Mouse (Mus musculus): ENCODE results near the gene Dap3.
"Not testable (repeated sequence)": the region's sequence is repeated elsewhere in the genome, so short reads cannot be mapped to it uniquely, and the experiment has no call there.

Dap3 gene

DNA sequence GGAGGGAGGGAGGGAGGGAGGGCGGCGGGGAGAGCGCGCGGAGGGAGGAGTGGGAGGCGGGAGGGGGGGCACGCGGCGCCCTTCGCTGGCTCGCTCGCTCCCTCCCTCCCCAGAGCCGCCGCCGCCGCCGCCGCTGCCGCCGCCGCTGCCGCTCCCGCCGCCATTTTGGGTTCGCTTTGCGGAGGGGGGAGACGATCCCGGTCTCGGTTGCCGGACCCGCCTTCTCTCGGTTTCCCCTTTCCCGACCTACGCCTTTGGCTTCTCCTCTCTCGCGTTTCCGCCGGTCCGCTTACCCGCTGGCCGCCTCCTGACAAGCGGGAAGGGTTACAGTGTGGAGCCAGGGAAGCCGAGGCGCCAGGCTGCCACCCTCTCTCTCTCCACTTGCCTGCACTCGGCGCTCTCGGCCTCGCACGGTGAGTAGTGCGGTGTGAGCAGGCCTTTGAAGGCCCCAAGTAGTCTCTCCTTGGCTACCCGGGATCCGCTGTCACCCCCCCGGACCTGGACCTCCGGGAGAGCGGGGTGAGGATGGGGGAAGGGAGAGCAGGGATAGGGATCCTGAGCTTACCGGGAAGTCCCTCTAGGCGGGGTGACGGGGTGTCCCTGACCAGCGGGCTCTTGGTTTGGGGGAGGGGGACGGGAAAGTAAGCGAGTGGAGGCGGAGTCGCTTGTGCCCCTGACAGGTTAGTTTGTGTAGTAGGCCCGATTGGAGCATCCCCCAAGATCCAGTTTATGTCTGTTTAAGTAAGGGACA, at the start of gene Dap3, which contains the start of gene Ash1l:
Gene Dap3, minus strand, starts transcription at position 606 of the 751 bp plus-strand sequence.
Gene Ash1l, plus strand, starts transcription at position 47 of the 751 bp plus-strand sequence.
- peak; percentile 67 for DNase-seq (ENCODE audit: low read depth)

DNA sequence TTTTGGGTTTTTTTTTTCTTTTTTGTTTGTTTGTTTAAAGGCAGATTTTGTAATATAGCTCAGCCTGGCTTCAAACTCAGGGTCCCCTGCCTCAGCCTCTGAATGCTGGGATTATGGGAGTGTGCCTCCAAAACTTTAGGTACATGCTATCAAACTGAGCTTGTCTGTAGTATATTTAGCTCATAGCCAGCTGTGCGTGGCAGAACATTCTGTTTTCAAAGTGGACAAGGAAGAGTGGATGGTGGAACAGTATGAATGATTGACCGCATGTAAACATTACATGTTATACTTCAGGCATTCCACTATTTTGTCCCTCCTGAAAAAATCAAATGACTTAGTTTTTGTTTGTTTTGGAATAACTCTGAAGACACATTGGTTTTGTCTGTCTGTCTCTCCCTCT, 41.8 kb upstream of the Dap3 start:
- DNase-seq (ENCODE audit: low read depth), result no peak

DNA sequence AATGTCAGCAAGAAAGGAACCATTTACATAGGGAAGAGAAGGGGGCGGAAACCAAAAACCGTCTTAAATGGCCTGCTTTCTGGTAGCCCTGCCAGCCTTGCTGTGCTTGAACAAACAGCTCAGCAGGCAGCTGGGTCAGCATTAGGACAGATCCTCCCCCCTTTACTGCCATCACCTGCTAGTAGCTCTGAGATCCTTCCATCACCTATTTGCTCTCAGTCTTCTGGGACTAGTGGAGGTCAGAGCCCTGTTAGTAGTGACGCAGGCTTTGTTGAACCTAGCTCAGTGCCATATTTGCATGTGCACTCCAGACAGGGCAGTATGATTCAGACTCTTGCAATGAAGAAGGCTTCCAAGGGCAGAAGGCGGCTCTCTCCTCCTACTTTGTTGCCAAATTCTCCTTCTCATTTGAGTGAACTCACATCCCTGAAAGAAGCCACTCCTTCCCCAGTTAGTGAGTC, 33.0 kb upstream of the Dap3 start:
- no peak for DNase-seq (ENCODE audit: low read depth)

DNA sequence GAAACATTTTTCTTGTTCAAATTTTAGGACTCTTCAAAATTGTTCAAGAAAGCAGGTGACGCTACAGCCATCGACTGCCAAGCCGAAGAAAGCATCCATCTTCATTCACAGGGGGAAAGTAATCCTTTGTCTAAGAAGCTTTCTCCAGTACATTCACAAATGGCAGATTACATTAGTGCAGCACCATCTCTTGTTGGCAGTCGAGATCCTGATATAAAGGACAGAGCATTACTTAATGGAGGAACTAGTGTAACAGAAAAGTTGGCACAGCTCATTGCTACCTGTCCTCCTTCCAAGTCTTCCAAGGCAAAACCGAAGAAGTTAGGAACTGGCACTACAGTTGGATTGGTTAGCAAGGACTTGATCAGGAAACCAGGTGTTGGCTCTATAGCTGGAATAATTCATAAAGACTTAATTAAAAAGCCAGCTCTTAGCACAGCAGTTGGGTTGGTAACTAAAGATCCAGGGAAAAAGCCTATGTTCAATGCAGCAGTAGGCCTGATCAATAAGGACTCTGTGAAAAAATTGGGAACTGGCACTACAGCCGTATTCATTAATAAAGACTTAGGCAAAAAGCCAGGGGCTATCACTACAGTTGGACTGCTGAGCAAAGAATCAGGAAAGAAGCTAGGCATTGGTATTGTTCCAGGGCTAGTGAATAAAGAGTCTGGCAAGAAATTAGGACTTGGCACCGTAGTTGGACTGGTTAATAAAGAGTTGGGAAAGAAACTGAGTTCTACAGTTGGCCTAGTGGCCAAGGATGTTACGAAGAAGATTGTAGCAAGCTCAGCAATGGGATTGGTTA, 30.4 kb upstream of the Dap3 start:
- no peak for DNase-seq (ENCODE audit: low read depth)

DNA sequence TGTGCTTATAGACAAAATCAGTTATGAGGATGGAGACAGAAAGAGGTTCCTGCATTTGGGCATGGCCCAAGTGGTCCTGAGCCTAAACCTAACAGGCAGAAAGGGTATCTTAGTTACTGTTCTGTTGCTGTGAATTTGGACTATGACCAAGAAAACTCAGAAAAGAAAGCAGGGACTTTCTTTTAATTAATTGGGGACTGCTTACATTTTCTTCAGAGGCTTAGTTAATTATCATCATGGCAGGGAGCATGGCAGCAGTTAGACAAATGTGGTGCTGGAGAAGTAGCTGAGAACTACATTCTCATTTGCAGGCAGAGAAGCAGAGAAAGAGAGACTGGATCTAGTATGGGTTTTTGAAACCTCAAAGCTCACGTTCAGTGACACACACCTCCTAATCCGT, 24.0 kb upstream of the Dap3 start:
- no peak for DNase-seq (ENCODE audit: low read depth)

DNA sequence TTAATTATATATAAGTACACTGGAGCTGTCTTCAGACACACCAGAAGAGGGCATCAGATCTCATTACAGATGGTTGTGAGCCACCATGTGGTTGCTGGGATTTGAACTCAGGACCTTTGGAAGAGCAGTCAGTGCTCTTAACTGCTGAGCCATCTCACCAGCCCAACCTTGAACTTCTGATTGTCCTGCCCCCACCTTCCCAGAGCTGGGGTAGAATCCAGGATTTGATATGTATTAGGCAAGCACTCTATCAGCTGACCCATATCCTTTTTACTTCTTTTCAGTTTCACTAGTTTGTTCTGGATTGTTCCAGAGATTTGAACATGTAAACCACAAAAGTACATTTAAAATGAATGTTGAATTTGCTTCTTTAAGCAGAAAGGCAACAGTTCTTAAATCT, 12.2 kb upstream of the Dap3 start:
- DNase-seq (ENCODE audit: low read depth), result not testable (repeated sequence)

DNA sequence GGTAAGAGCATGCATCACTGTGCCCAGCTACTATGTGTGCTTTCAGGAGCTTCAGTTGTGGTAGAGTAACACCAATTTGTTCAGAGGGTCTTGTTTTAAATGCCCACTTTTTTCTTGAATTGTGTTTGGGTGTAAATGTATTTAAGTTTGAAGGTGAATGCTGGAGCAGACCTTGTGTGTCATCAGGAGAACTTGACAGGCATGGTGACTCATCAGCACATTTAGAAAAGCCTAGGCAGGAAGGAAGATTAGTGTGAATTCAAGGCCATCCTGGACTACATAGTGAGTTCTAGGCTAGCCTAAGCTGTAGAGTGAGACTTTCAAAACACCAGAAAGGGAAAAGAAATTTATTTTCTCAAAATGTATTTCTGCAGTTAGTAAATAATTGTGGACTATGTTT, 2.8 kb upstream of the Dap3 start:
- DNase-seq (ENCODE audit: low read depth), result no peak

DNA sequence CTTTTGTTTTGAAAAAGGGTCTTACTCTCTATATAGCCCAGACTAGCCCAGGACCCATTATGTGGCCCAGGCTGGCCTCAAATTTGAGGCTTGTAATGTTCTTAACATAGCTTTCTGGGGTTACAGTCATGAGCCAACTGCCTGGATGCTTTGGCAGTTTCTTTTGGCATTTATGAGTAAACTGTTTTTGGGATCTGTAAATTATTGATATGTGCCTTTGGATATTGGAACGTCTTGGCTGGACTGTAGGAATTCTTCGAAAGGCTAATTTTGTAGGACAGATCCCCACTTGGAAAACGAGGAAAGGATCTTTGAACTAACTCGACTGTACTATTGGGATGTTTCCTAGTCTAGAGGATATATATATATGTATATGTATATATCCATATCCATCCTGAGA, 2.3 kb upstream of the Dap3 start:
- no peak for DNase-seq (ENCODE audit: low read depth)

DNA sequence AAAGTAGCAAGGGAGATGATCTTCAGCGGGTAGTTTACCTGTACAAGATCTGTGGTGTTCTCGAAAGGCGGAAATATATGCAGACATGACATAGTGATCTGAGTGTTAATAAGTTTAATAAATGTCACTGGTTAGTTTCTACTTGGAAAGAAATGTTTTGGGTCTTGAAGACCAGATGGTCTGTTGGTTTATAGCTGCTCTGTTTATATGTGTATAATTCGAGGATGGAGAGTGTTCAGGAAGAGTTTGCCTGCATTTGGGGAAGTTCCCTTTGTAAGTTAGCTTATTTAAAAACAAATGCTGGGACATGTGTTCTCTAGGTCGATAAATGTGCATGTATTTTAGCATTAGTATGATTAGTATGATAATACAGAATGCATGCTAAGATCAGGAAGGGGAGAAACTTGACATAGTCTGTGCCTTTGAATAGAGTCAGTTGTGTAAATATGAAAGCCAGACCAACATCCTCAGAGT, 383 bp upstream of the Dap3 start:
- no peak for DNase-seq (ENCODE audit: low read depth)

DNA sequence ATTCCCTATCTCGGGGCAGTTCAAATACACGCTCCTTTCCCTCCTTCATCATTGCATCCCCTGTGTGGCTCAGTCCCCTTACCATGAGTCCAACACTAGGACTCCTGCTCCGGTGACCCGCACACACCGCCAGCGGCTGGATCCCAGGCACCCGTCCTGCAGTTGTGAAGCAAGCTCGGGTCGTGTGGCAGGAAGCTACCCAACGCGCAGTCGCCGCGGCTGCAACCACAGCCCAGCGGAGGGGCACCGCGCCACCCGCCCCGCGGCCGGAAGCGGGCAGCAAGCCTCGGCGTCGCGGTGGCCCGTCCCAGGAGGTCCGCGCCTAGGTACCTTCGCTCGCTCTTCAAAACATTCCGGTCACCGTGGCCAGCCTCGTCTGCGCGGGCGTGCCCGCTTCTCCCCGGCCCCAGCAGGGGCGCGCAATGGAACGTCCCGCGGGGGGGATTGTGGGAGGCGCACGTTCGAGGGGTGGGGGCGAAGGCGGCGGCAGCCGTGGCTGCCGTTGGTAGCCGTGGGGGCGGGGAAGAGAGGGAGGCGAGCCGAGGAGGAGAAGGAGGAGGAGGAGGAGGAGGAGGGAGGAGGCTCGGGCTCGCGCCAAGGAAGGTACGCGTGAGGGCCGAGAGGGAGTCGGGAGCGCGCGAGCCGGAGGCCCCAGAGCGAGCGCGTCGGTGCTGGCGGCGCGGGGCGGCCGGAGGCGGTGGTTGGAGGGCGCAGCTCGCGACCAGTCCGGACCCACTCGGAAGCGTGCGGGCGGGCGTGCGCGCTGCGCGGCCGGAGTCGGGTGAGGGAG, 1.0 kb downstream of the Dap3 start:
- peak; percentile 62 for DNase-seq (ENCODE audit: low read depth)

DNA sequence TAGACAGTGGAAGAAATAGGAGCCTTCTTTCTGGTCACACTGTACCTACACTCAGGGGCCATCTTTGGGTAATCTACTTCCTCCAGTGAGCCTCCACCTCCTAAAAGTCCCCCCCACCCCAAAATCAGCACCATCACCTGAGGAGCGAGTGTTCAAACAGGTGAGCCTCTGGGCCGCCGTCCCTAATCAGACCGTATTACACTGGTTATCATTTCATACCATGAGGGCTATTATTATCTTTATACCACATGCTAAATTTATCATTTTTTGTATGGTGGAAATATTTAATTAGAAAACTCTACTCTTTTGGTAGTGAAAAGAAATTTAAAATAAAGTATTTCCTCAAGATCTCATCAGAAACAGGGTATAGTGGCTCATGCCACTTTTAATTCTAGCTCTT, 6.9 kb downstream of the Dap3 start:
- no peak for DNase-seq (ENCODE audit: low read depth)

DNA sequence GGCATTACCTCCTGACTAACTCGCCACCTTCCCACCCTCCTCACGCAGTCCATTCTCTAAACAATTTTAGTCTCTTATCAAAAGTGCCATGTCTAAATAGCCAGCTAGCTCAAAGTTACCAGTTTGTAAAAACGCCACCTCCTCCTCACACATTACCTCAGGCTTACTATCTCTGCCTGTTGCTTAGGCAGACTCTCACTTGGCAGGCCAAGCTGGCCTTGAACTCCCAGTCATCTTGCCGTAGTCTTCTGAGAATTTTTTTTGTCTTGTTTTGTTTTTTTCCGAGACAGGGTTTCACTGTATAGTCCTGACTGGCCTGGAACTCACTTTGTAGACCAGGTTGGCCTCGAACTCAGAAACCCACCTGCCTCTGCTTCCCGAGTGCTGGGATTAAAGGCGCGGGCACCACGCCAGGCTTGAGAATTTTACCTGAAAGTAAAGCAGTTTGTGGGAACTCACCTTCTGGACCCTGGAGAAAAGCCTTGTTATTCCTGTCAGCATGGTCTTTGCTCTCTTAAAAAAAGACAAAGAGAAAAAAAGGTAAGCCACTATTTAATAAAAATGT, 8.6 kb downstream of the Dap3 start:
- DNase-seq (ENCODE audit: low read depth), result no peak

DNA sequence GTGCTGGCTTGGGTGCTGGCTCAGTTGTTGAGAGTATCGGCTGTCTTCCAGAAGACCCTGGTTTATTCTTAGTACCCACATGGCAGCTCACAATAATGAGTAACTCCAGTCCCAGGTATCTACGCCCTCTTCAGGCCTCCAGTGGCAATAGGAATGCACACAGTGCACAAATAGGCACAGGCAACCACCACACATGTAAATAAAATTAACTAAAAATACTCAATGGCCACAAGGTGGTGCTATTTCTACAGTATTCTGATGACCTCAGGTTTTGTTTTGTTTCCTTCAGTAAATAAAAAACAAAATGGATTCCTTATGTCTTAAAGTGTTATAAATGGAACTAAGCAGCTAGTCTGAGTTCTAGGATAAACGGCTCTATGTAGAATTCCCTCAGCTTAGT, 11.2 kb downstream of the Dap3 start:
- peak; percentile 44 for DNase-seq (ENCODE audit: low read depth)

DNA sequence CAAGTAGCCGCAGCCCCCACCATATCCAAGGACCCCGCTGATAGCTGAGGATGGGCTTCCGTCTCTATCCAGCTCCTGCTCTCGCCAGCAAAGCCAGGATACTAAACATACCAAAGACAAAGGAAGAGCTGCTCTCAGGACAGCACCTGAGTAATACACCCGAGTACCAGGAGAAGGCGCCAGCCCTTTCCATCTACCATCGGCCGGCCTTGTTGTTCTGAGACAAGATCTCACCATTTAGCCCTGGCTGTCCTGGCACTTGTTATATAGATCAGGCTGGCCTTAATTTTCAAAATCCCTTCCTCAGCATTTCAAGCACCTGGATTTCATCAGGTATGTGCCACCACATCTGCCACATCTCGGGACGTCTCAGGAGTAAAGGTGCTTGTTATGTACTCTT, 11.9 kb downstream of the Dap3 start:
- DNase-seq (ENCODE audit: low read depth), result no peak

DNA sequence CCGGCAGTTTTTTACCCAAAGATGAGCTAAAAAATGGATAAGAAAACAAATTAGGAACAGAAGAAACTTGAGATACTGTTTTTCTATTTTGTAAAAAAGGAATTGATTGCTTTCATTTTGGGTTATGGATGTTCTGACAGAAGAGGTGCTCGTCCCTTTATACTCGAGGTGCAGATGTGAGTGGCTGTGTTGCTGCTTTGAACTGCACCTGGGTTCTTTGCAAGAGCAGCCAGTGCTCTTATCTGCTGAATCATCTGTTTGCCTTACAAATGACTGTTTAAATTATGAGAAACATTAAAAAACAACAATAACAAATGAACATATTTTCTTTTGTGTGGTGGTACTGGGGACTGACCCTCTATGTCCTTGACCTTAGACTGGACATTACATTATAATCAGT, 21.5 kb downstream of the Dap3 start:
- no peak for DNase-seq (ENCODE audit: low read depth)

DNA sequence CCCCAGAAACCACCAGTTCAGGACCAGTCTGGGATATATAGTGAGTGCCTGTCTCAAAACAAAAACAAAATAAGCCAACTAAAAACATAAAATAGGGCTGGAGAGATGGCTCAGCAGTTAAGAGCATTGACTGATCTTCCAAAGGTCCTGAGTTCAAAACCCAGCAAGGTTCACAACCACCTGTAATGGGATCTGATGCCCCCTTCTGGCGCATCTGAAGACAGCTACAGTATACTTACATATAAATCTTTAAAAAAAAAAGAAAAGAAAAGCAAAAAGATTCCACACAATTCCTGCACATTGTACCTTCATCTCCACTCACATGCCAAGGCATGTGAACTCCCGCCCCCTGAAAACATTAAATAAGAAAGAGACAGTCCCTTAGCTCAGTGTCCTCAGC, 25.3 kb downstream of the Dap3 start:
- no peak for DNase-seq (ENCODE audit: low read depth)

DNA sequence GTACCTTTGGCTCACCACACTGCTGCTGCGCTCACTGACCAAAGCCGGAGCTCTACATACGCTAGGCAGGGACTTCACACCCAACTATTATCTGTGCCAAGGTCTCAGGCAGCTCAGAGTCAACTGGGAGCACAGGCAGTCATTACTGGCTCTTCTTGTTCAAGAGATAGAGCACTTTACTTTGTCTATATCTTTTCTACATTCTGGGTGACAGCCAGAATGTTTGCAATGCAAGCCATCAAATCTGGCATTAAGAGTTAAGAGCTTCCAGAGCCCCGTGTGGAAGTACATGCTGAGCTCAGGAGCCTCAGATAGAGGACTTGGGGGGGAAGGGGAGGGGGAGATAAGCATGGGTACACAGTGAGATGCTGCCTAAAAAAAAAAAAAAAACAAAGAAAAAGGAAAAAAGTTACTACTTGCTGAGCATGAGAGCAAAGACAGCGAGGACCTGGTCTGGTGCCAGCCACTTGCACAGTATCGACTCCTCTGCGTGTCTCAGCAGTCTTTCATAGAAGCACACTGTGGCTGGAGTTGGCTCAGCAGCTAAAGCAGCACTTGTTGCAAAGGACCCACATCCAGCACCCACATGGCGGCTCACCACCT, 26.9 kb downstream of the Dap3 start:
- DNase-seq (ENCODE audit: low read depth), result no peak

DNA sequence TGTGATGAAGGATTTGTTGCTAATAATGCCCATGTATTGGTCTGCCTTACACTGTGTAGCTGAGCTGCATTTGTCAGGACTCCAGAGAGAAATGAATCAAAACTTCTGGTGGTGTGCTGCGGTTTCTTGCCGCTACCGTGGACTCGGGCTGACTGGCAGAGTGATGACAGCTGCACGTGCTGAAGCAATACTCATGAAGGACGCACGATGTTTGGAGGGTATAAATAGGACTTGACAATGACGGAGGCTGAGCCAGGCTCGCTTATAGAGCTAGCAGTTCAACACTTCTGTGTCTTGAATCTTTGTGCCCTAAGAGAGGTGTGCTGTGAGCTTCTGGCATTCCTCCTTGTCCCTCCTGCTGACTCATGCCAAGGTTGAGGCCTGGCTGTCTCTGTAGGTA, 29.6 kb downstream of the Dap3 start:
- DNase-seq (ENCODE audit: low read depth), result no peak

DNA sequence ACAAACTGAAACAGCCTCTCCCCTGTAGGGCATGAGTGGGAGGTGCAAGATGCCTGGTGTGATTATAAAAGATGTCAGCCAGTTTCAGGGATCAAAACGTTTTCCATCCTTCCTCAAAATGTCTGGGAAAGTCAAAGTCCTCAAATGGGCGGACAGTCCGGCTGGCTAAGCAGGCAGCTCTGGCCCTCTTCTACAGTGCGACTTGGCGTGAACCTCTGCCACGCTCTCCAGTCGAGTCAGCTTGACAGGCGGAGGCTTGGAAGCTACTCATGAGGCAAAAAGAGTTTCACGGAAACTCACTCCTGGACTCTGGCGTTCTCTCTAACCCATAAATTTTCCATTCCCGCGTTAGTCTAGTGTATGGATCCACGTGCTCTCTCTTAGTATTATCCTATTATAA, 32.0 kb downstream of the Dap3 start:
- no peak for DNase-seq (ENCODE audit: low read depth)

DNA sequence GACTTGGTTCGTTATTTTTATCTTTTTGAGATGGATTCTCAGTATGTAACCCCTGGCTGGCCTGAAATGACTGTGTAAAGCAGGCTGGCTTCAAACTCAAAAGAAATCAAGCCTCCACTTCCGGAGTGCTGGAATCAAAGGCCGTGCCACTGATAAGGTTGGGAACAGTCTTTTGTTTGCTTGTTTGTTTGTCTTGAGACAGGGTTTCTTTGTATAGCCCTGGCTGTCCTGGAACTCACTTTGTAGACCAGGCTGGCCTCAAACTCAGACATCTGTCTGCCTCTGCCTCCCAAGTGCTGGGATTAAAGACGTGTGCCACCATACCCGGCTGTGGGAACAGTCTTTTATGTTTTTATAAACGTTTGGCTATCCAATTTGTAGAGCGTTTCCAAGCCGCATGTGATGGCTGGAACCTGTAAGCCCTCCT, 36.6 kb downstream of the Dap3 start:
- no peak for DNase-seq (ENCODE audit: low read depth)

DNA sequence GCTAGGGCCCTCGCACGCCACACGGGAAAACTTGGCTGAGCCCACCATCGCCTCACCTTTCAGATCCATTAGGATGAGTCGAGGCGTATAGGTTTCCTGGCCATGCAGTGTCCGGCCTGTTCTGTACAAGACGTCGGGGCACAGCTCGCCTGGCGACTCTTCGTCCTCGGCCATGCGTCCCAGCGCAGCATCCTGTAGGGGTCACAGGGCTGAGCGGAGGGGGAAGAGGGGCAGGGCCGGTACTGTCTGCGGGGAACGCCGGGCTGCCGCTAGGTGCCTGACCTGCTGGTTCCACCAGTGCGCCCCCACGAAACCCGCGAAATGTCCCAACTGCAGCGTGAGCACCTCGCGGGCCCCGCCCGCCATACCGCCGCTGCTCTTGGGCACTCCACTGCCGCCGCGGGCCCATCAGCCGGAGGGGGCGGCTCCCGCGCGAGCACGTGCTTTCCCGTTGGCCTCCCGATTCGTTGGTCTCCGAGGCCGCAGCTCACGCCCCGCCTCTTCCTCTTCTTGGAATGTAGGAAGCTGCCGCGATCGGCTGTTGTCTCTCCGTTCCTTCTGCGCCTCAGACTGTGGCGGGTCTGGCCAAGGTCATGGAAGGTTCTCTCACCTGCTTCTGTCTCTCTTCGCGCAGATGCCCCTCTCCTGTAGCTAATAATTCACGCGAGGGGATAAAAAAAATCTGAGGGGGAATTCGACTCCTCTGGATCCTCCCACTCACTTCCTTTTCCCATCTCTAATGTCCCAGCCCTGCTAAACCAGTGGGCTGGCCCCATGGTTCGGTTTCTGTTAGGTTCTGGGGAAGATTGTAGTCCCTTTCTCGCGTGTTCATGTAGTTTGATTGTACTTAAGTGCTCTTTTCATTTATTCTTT, 37.2 kb downstream of the Dap3 start, which contains the start of gene Msto1:
Gene Msto1, minus strand, starts transcription at position 489 of the 873 bp plus-strand sequence.
- peak; percentile 90 for DNase-seq (ENCODE audit: low read depth)
